Mouse (Mus musculus): ENCODE measurements around the gene Gm21776. TPM values are rescaled to one million over a fixed set of nuclear protein-coding genes. Genes with fewer than 3 reads are reported as not detected.

Gm21776 gene
- not detected for polyA plus RNA-seq (2014; fragmentation: Illumina TruSeq; extraction: RNeasy Lipid Tissue Mini Kit (QIAGEN cat#74804); ENCODE audit: insufficient read depth, low read depth, low replicate concordance)

GRCm38 (mm10) chrY:76378362-76378761 lies at the start of gene Gm21776:
Gm21776 (plus strand) TSS chrY:76378662.

Measured in lung, adult 10 weeks (tissue).